Mouse (Mus musculus) midbrain, embryonic 16.5 days (tissue): Measurements from ENCODE around the gene Akap8l. TPM values are rescaled to one million over a fixed set of nuclear protein-coding genes. Genes with fewer than 3 reads are reported as not detected.

Experiments used
- ATAC-seq: fragments of 200-750 bp; cut with Nextera tagmentation; 2 replicates; pipeline ENCODE4 v1.8.0; 2017; ENCODE audit warnings: moderate TSS enrichment
- H3K27ac ChIP-seq: fragments of 300-500 bp; sonication (generic); 2 replicates; pipeline ENCODE4 v1.5.1; 2014; ENCODE audit warnings: mild to moderate bottlenecking, low read length, mixed read lengths
- H3K27me3 ChIP-seq: fragments of 300-500 bp; sonication (generic); 2 replicates; pipeline ENCODE4 v1.6.1; 2014; ENCODE audit warnings: low read depth, low read length, mixed read lengths; ENCODE audit not compliant: control insufficient read depth, insufficient read depth
- H3K36me3 ChIP-seq: fragments of 300-500 bp; sonication (generic); 2 replicates; pipeline ENCODE4 v1.6.1; 2014; ENCODE audit warnings: mild to moderate bottlenecking, low read length, moderate library complexity, mixed read lengths; ENCODE audit not compliant: control insufficient read depth, insufficient read depth
- H3K4me1 ChIP-seq: fragments of 300-500 bp; sonication (generic); 2 replicates; pipeline ENCODE4 v1.6.1; 2014; ENCODE audit warnings: mild to moderate bottlenecking, low read length, mixed read lengths; ENCODE audit not compliant: control insufficient read depth, insufficient read depth
- H3K4me2 ChIP-seq: fragments of 300-500 bp; sonication (generic); 2 replicates; pipeline ENCODE4 v1.6.1; 2014; ENCODE audit warnings: mild to moderate bottlenecking, low read length, mixed read lengths
- H3K4me3 ChIP-seq: fragments of 300-500 bp; sonication (generic); 2 replicates; pipeline ENCODE4 v1.5.1; 2014; ENCODE audit warnings: low read depth, mild to moderate bottlenecking, low read length, moderate library complexity, mixed read lengths
- H3K9ac ChIP-seq: fragments of 300-500 bp; sonication (generic); 2 replicates; pipeline ENCODE4 v1.6.1; 2014; ENCODE audit warnings: low read depth, low read length, mixed read lengths
- H3K9me3 ChIP-seq: fragments of 300-500 bp; sonication (generic); replicated peaks from 2 replicates; pipeline ENCODE4 v1.6.1; 2014; ENCODE audit warnings: mild to moderate bottlenecking, low read length, mixed read lengths; ENCODE audit not compliant: control insufficient read depth, poor library complexity, severe bottlenecking
- WGBS: fragments of 180-500 bp; shearing (Covaris S2); extraction: QIAGEN DNeasy Blood & Tissue Kit; methylation state at CpG from one replicate; pipeline ENCODE4 v1.1.7; 2014; 5-methylcytosine and 5-hydroxymethylcytosine counted together
- polyA plus RNA-seq: library from polyadenylated mRNA; unstranded; fragments of >200 nt; fragmentation: Nextera tagmentation; extraction: Ambion mirVana; gene quantifications from 2 replicates; pipeline ENCODE4 v1.2.1, GENCODE M21; 2015

Gene Akap8l
- polyA plus RNA-seq, 1 experiment from 2014 or later, result 160 TPM

GRCm38 (mm10) chr17:32285138-32285670, 65.2 kb downstream of the Akap8l start:
- Histone ChIP-seq H3K4me2 (peak overlapping the region; percentile 66), H3K27ac (peak overlapping the region; percentile 99), H3K9me3 (no peaks in the 10 kb centered on the region), H3K27me3 (no peaks in the 10 kb centered on the region), H3K4me1 (peaks cover 32% of the 10 kb centered on the region), H3K36me3 (no peaks in the 10 kb centered on the region), H3K9ac (peak overlapping the region; percentile 99), H3K4me3 (peak overlapping the region; percentile 96)
- WGBS, result 49% methylated on average over 6 of the region's 6 CpGs
- no peak for ATAC-seq

DNA sequence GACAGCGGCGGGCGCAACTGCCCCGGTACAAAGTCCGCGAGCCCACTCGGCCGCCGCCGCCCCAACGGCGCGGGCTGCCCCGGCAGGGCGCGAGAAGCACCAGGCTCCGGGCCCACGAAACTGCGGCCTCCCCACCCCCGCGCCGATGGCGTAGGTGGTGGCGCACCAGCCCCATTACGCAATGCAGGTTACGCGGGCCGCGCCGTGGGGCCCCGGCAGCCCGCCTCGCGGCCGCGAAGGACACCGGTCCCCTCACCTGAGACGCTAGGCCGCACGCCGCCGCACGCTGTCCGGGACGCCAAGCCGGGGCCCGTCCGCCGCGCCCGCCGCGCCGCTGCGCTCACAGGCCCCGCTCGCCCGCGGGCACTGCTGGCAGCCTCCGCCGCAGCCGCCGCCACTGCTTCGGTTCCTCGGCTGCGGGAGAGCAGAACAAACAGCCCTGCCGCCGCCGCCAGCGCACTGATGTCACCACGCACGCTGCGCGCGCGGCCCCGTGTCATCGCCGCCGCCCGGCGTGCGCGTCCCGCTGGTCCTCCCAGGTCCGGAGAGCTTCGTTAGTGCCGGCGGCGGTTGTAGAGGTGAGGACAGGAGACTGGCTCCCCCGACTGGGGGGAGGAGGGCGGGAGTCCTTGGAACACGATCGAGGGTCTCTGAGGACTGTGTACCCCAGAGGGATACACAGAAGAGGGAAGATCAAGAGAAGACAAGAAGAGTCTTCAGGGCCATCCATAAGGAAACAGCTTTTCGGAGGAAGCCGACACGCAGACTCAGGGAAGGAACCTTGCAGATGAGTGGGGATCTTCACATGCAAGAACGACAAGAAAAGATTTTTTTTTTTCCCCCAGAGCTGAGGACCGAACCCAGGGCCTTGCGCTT, 65.9 kb downstream of the Akap8l start, which contains the start of gene Brd4:
Gene Brd4 (minus strand): TSS at position 461 of the 876 bp plus-strand sequence.
- peak within 1 kb of the TSS; percentile 66 for H3K4me2 ChIP-seq
- no peaks in the 10 kb centered on the region for H3K36me3 ChIP-seq
- no peaks in the 10 kb centered on the region for H3K9me3 ChIP-seq
- peaks cover 32% of the 10 kb centered on the region for H3K4me1 ChIP-seq
- under 1% methylated on average over 71 of the region's 100 CpGs for WGBS
- H3K27me3 ChIP-seq, result no peaks in the 10 kb centered on the region
- H3K4me3 ChIP-seq, result peak within 1 kb of the TSS; percentile 96
- ATAC-seq, result peak; percentile 92
- H3K9ac ChIP-seq, result peak within 1 kb of the TSS; percentile 99
- H3K27ac ChIP-seq, result peak within 1 kb of the TSS; percentile 99

DNA sequence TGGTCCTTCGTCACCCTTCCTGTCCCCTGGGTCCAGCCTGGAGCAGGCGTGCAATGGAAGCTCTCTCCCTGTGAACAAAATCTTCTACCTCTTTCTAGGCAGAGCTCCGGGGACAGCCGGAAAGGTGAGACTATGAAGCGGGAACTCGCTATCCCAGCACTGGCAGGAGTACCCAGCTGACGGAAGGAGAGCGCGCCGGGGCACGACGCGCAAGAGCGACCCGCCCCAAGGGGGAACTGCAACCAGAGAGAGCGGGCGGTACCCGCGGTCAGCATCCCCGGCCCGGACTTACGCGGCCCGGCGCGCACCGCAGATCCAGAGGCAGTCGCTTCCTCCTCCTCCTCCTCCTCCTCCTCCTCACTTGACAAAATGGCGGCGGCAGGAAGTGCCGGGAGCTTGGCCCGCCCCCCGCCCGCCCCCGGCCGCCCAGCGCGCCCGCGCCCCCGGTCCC, 66.6 kb downstream of the Akap8l start:
- Histone ChIP-seq H3K4me2 (peak overlapping the region; percentile 64), H3K9me3 (no peaks in the 10 kb centered on the region), H3K27me3 (no peaks in the 10 kb centered on the region), H3K36me3 (no peaks in the 10 kb centered on the region), H3K9ac (peak overlapping the region; percentile 99), H3K4me3 (peak overlapping the region; percentile 96), H3K4me1 (peaks cover 36% of the 10 kb centered on the region), H3K27ac (peak overlapping the region; percentile 99)
- WGBS, result under 1% methylated on average over 29 of the region's 41 CpGs
- peak; percentile 73 for ATAC-seq

GRCm38 (mm10) chr17:32283341-32283740, 67.1 kb downstream of the Akap8l start:
- Histone ChIP-seq H3K27ac (peak overlapping the region; percentile 99), H3K4me2 (peak overlapping the region; percentile 64), H3K4me1 (peaks cover 37% of the 10 kb centered on the region), H3K27me3 (no peaks in the 10 kb centered on the region), H3K4me3 (peak overlapping the region; percentile 96), H3K9me3 (no peaks in the 10 kb centered on the region), H3K36me3 (no peaks in the 10 kb centered on the region), H3K9ac (peak overlapping the region; percentile 99)
- peak; percentile 12 for ATAC-seq
- 8% methylated on average over 7 of the region's 7 CpGs for WGBS

GRCm38 (mm10) chr17:32281611-32282310, 68.6 kb downstream of the Akap8l start:
- Histone ChIP-seq H3K4me3 (no peak overlapping the region), H3K27me3 (no peaks in the 10 kb centered on the region), H3K4me2 (no peak overlapping the region), H3K27ac (no peak overlapping the region), H3K9me3 (no peaks in the 10 kb centered on the region), H3K4me1 (peaks cover 32% of the 10 kb centered on the region), H3K36me3 (no peaks in the 10 kb centered on the region), H3K9ac (no peak overlapping the region)
- no peak for ATAC-seq
- WGBS, result 85% methylated on average over 4 of the region's 4 CpGs

GRCm38 (mm10) chr17:32281126-32281525, 69.3 kb downstream of the Akap8l start:
- Histone ChIP-seq H3K27ac (no peak overlapping the region), H3K36me3 (no peaks in the 10 kb centered on the region), H3K9ac (no peak overlapping the region), H3K4me2 (no peak overlapping the region), H3K9me3 (no peaks in the 10 kb centered on the region), H3K4me1 (peaks cover 31% of the 10 kb centered on the region), H3K4me3 (no peak overlapping the region), H3K27me3 (no peaks in the 10 kb centered on the region)
- 94% methylated on average over 2 of the region's 2 CpGs for WGBS
- no peak for ATAC-seq

DNA sequence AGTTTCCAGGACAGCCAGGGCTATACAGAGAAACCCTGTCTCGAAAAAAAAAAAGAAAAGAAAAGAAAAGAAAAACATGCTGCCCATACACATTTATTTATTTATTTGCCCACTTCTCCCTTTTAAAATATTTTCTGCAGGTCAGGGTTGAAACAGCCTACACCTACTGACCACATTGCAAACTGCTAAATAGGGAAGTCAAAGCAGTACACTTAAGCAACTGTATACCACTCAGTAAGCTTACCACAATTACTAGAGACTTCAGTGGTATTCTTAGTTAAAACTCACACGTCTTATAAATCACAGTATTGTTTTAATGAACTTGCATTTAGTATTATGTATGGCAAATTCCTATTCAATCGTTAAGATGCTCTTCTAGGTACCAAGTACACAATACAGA, 69.8 kb downstream of the Akap8l start:
- Histone ChIP-seq H3K27me3 (no peaks in the 10 kb centered on the region), H3K27ac (no peak overlapping the region), H3K36me3 (no peaks in the 10 kb centered on the region), H3K9ac (no peak overlapping the region), H3K4me2 (no peak overlapping the region), H3K4me1 (peaks cover 30% of the 10 kb centered on the region), H3K9me3 (no peaks in the 10 kb centered on the region), H3K4me3 (no peak overlapping the region)
- no peak for ATAC-seq
- WGBS, result 94% methylated on average over 3 of the region's 3 CpGs

GRCm38 (mm10) chr17:32277201-32277600, 73.2 kb downstream of the Akap8l start:
- Histone ChIP-seq H3K27ac (no peak overlapping the region), H3K9me3 (no peaks in the 10 kb centered on the region), H3K4me3 (no peak overlapping the region), H3K4me1 (peaks cover 17% of the 10 kb centered on the region), H3K27me3 (no peaks in the 10 kb centered on the region), H3K4me2 (no peak overlapping the region), H3K36me3 (no peaks in the 10 kb centered on the region), H3K9ac (no peak overlapping the region)
- ATAC-seq, result no peak
- WGBS, result 74% methylated on average over 1 of the region's 1 CpGs
